Mouse (Mus musculus): ENCODE measurements at regions not wholly inside any gene's neighbourhood (a gene's known extent, or its start where the extent isn't known, plus 50 kb on each side); places are given as distances from the start of the nearest gene placed in this dataset.

- no peak for DNase-seq (ENCODE audit: low spot score in 2 of 2)
Observed at GRCm38 (mm10) chr8:67018242-67018641, 158.2 kb downstream of the Naf1 start.

- no peak for DNase-seq (ENCODE audit: low spot score in 2 of 2)
Observed at GRCm38 (mm10) chr8:67032856-67033255, 172.8 kb downstream of the Naf1 start.

- peak in 1 of 2 experiments; percentile 2 for DNase-seq (ENCODE audit: low spot score in 2 of 2)
Observed at GRCm38 (mm10) chr8:67061506-67061905, 201.5 kb downstream of the Naf1 start.

GRCm38 (mm10) chr8:67068036-67068721 is 208.2 kb downstream of the Naf1 start:
- no peak for DNase-seq (ENCODE audit: low spot score in 2 of 2)

GRCm38 (mm10) chr8:67086215-67087010 is 226.4 kb downstream of the Naf1 start:
- no peak for DNase-seq (ENCODE audit: low spot score in 2 of 2)

Measured in frontal cortex, postnatal 36 days (tissue).